Mouse (Mus musculus): ENCODE measurements around the gene Rasal1. TPM values are rescaled to one million over a fixed set of nuclear protein-coding genes. Genes with fewer than 3 reads are reported as not detected.

The Rasal1 gene
- total and polyA plus RNA-seq, 3 experiments: 0.33 TPM; not detected in 2

DNA sequence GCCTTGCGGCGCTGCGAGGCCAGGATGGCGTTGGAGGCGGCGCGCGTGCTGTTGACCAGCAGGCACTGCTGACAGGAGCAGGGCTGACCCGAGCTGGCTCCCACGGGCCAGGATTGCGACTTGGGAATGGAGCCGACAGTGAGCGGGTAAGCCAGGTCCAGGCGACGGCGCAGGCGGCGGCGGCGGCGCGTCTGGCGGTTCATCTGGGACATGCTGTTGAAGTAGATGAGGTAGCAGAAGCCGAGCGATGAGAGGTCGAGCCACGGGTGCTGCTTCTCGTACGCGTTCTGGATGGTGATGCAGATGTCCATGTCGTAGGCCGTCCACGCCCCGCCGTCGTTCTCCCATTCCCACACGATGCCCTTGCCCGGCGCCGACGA is 46.1 kb downstream of the Rasal1 start:
- Histone ChIP-seq H3K79me2 (replicated peaks; ENCODE audit: control insufficient read depth, insufficient read depth, low read length) (no peaks in the 10 kb centered on the region), H3K36me3 (ENCODE audit: control insufficient read depth, insufficient read depth, low read length) (no peaks in the 10 kb centered on the region), H3K27ac (no peak overlapping the region), H3K4me1 (ENCODE audit: control insufficient read depth, insufficient read depth, low read length) (no peaks in the 10 kb centered on the region), H3K9ac (ENCODE audit: low read depth, low read length) (no peak overlapping the region), H3K4me3 (no peak overlapping the region), H3K27me3 (ENCODE audit: control insufficient read depth, insufficient read depth, low read length) (peaks cover 3% of the 10 kb centered on the region; the same call in 1 of the 2 replicates)
- WGBS: 3% methylated on average over 41 of the region's 41 CpGs
- intact Hi-C loops (cut with DNase I): no loop called here
- TF ChIP-seq CTCF (IDR thresholded peaks at IDR 0.05): no peak
- TF ChIP-seq EP300 (IDR thresholded peaks at IDR 0.05; ENCODE audit: insufficient read depth, low read depth, low read length): no peak
- TF ChIP-seq POLR2A (IDR thresholded peaks at IDR 0.05; ENCODE audit: insufficient read depth, low read depth, low read length): no peak
- DNase-seq: no peak

DNA sequence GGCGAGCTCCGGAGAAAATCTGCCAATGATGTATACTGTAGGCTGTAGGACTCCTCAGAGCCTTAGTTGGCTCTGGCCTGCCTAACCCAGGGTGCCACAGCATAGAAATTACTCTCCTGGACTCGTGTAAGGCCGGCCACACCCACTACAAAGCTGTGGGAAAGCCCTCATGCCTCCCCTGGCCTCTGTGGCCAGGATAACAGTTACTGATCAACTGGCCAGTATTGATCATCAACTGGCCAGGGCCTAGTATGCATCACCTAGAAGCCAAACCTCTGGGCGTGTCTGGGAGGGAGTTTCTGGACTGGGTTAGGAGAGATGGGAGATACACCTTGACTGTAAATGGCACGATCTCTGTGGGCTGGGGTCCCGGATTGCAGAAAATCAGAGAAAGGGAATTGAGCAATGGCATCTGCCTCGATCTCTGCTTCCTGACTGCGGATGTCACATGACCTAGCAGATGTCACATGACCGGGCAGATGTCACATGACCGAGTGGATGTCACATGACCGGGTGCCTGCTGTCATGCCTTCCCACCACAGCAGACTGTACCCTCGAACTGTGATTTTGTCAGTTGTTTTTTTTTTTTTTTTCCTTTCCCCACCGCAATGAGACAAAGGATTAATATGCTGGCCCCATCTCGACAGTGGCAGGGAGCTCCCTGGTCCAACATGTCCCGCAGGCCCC is 47.6 kb downstream of the Rasal1 start:
- no peak overlapping the region for H3K27ac ChIP-seq
- no peak overlapping the region for H3K9ac ChIP-seq (ENCODE audit: low read depth, low read length)
- 64% methylated on average over 16 of the region's 16 CpGs for WGBS
- no peaks in the 10 kb centered on the region for H3K36me3 ChIP-seq (ENCODE audit: control insufficient read depth, insufficient read depth, low read length)
- H3K79me2 ChIP-seq (replicated peaks; ENCODE audit: control insufficient read depth, insufficient read depth, low read length): no peaks in the 10 kb centered on the region
- H3K4me3 ChIP-seq: no peak overlapping the region
- TF ChIP-seq EP300 (IDR thresholded peaks at IDR 0.05; ENCODE audit: insufficient read depth, low read depth, low read length) (no peak), POLR2A (IDR thresholded peaks at IDR 0.05; ENCODE audit: insufficient read depth, low read depth, low read length) (no peak), CTCF (IDR thresholded peaks at IDR 0.05) (no peak)
- intact Hi-C loops (cut with DNase I): no loop called here
- DNase-seq: no peak
- peaks cover 3% of the 10 kb centered on the region; the same call in 1 of the 2 replicates for H3K27me3 ChIP-seq (ENCODE audit: control insufficient read depth, insufficient read depth, low read length)
- H3K4me1 ChIP-seq (ENCODE audit: control insufficient read depth, insufficient read depth, low read length): no peaks in the 10 kb centered on the region

DNA sequence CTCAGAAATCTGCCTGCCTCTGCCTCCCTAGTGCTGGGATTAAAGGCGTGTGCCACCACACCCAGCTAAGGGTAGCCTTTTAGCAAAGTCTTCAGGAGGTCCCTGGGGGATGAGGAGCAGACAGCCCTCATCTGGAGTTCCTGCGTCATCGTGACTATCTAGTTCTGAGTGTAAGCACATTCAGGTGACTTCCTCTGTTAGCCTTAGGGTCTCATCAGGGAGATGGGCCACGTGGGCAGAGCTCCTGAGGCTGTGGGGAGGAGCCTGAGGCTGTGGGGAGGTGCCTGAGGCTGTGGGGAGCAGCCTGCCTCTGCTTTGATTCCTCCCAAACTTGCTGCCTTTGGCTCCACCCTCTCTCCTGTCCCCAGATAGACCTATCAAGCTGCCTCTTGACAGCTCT is 48.3 kb downstream of the Rasal1 start:
- Histone ChIP-seq H3K4me1 (ENCODE audit: control insufficient read depth, insufficient read depth, low read length) (no peaks in the 10 kb centered on the region), H3K36me3 (ENCODE audit: control insufficient read depth, insufficient read depth, low read length) (no peaks in the 10 kb centered on the region), H3K9ac (ENCODE audit: low read depth, low read length) (no peak overlapping the region), H3K79me2 (replicated peaks; ENCODE audit: control insufficient read depth, insufficient read depth, low read length) (no peaks in the 10 kb centered on the region), H3K4me3 (no peak overlapping the region), H3K27me3 (ENCODE audit: control insufficient read depth, insufficient read depth, low read length) (peaks cover 3% of the 10 kb centered on the region; the same call in 1 of the 2 replicates), H3K27ac (no peak overlapping the region)
- TF ChIP-seq EP300 (IDR thresholded peaks at IDR 0.05; ENCODE audit: insufficient read depth, low read depth, low read length) (no peak), POLR2A (IDR thresholded peaks at IDR 0.05; ENCODE audit: insufficient read depth, low read depth, low read length) (no peak), CTCF (IDR thresholded peaks at IDR 0.05) (no peak)
- DNase-seq: no peak
- 48% methylated on average over 4 of the region's 4 CpGs for WGBS
- intact Hi-C loops (cut with DNase I): no loop called here

GRCm38 (mm10) chr5:120698181-120698580 is 49.6 kb downstream of the Rasal1 start:
- Histone ChIP-seq H3K27ac (no peak overlapping the region), H3K9ac (ENCODE audit: low read depth, low read length) (no peak overlapping the region), H3K79me2 (replicated peaks; ENCODE audit: control insufficient read depth, insufficient read depth, low read length) (no peaks in the 10 kb centered on the region), H3K4me3 (no peak overlapping the region), H3K36me3 (ENCODE audit: control insufficient read depth, insufficient read depth, low read length) (no peaks in the 10 kb centered on the region), H3K27me3 (ENCODE audit: control insufficient read depth, insufficient read depth, low read length) (peaks cover 3% of the 10 kb centered on the region; the same call in 1 of the 2 replicates), H3K4me1 (ENCODE audit: control insufficient read depth, insufficient read depth, low read length) (no peaks in the 10 kb centered on the region)
- DNase-seq: no peak
- intact Hi-C loops (cut with DNase I): no loop called here
- TF ChIP-seq POLR2A (IDR thresholded peaks at IDR 0.05; ENCODE audit: insufficient read depth, low read depth, low read length): no peak
- TF ChIP-seq CTCF (IDR thresholded peaks at IDR 0.05): no peak
- no peak for TF ChIP-seq EP300 (IDR thresholded peaks at IDR 0.05; ENCODE audit: insufficient read depth, low read depth, low read length)
- WGBS: 67% methylated on average over 3 of the region's 3 CpGs

DNA sequence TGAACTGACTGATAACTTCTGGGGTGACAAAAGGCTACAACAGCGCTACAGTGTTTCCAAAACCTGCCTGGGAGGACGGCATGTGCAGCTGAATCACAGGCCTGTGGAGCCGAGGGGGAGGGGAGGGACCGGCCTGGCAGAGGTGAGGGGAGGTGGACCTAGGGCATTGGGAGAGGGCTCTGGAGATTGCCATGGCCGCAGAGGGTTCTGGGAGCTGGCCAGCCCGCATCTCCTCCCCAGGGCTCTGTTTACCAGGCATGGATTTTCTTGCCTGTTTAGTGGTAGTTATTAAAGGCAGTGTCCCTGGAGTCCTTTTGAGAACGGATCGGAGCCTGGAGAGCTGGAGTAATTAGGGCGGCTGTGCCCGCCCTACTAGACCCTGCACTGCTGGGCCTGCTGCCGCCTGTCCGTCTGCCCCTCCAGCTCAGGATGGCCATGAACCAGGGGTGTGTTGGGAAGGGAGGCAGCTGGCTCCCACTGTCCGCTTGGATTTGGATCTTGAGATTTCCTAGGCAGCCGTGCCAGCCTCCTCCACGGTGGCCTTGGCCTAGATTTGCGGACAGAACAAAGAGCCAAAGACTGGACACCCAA is 50.3 kb downstream of the Rasal1 start:
- H3K36me3 ChIP-seq (ENCODE audit: control insufficient read depth, insufficient read depth, low read length): no peaks in the 10 kb centered on the region
- WGBS: 49% methylated on average over 16 of the region's 16 CpGs
- no peak for DNase-seq
- H3K27ac ChIP-seq: no peak overlapping the region
- no peak overlapping the region for H3K9ac ChIP-seq (ENCODE audit: low read depth, low read length)
- TF ChIP-seq EP300 (IDR thresholded peaks at IDR 0.05; ENCODE audit: insufficient read depth, low read depth, low read length): 0 out of 2 replicates have a peak, but pooled peaks have one; percentile 17
- TF ChIP-seq CTCF (IDR thresholded peaks at IDR 0.05): no peak
- TF ChIP-seq POLR2A (IDR thresholded peaks at IDR 0.05; ENCODE audit: insufficient read depth, low read depth, low read length): no peak
- peaks cover 3% of the 10 kb centered on the region; the same call in 1 of the 2 replicates for H3K27me3 ChIP-seq (ENCODE audit: control insufficient read depth, insufficient read depth, low read length)
- intact Hi-C loops (cut with DNase I): no loop called here
- no peak overlapping the region for H3K4me3 ChIP-seq
- no peaks in the 10 kb centered on the region for H3K79me2 ChIP-seq (replicated peaks; ENCODE audit: control insufficient read depth, insufficient read depth, low read length)
- no peaks in the 10 kb centered on the region for H3K4me1 ChIP-seq (ENCODE audit: control insufficient read depth, insufficient read depth, low read length)

Measured in heart, adult 2 months (tissue).